Mouse (Mus musculus) E14TG2a.4 (cell line): ENCODE data around the gene Gba.

Source experiments
- H3K27me3 ChIP-seq: 2 replicates; pipeline ENCODE4 v1.6.1; 2014; ENCODE audit warnings: low read length, control low read depth; ENCODE audit not compliant: insufficient read depth
- H3K36me3 ChIP-seq: 2 replicates; pipeline ENCODE4 v1.6.1; 2014; ENCODE audit warnings: low read length, control low read depth; ENCODE audit not compliant: insufficient read depth
- H3K4me1 ChIP-seq: replicated peaks from 2 replicates; pipeline ENCODE4 v1.6.1; 2014; ENCODE audit warnings: low read depth, low read length, control low read depth
- H3K4me3 ChIP-seq: replicated peaks from 2 replicates; pipeline ENCODE4 v1.5.1; 2014; ENCODE audit warnings: mild to moderate bottlenecking, low read length
- H3K9me3 ChIP-seq: 2 replicates; pipeline ENCODE4 v1.6.1; 2014; ENCODE audit warnings: low read length, control low read depth
- CTCF ChIP-seq: conservative IDR thresholded peaks from 2 replicates; pipeline ENCODE4 v1.5.1; 2014; ENCODE audit warnings: low read length
- NANOG ChIP-seq: IDR thresholded peaks from 2 replicates; pipeline ENCODE4 v1.6.1; 2014; ENCODE audit warnings: borderline replicate concordance, low read length, mixed read lengths
- POU5F1 ChIP-seq: IDR thresholded peaks from 2 replicates; pipeline ENCODE4 v1.6.1; 2014; ENCODE audit warnings: low read length, borderline replicate concordance

Gba gene

DNA sequence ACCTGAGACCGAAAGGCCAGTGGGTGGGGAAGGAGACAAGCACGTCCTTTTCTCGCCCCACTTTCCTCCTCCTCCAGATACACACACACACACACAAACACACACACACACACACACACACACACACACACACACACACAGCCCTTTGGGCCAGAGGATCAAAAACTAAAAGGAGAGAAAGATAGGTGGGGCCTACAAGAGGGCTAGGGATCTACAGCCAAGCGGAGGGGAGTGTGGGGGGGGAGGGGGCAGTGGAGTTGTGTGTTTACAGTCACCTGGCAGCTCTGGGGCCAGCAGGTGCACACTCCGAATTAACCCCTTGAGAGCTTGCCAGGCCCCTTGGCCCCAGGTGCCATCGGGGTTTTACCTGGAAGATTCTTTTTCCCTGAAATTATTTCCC is 29.9 kb downstream of the Gba start:
- no peaks in the 10 kb centered on the region for H3K36me3 ChIP-seq
- peaks cover 51% of the 10 kb centered on the region for H3K27me3 ChIP-seq
- TF ChIP-seq CTCF: no peak
- no peak for TF ChIP-seq NANOG
- no peak for TF ChIP-seq POU5F1
- no peaks in the 10 kb centered on the region for H3K9me3 ChIP-seq
- H3K4me3 ChIP-seq: no peak overlapping the region
- peaks cover 83% of the 10 kb centered on the region for H3K4me1 ChIP-seq

GRCm38 (mm10) chr3:89233562-89234110 is 30.9 kb downstream of the Gba start:
- no peaks in the 10 kb centered on the region for H3K9me3 ChIP-seq
- no peak overlapping the region for H3K4me3 ChIP-seq
- TF ChIP-seq POU5F1 (no peak), NANOG (no peak), CTCF (no peak)
- peaks cover 87% of the 10 kb centered on the region for H3K4me1 ChIP-seq
- peaks cover 61% of the 10 kb centered on the region for H3K27me3 ChIP-seq
- H3K36me3 ChIP-seq: no peaks in the 10 kb centered on the region

DNA sequence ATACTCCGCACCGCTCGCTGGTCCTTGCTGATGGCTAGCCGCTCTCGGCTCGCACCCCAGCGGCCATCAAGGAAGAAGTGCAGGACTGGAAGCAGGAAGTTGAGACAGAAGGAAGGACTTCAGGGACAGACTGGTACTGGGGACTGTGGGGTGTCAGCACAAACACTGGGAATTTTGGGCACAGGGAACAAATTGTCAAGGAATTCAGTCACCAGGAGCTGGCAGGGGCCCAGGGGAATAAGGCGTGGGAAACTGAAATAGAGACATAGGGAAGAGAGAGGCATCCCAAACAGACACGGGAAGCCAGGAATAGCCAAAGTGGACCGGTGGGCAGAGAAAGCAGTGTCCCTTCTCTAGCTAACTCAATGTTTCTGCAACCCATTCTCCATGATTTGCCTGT is 33.8 kb downstream of the Gba start:
- no peak for TF ChIP-seq CTCF
- no peak for TF ChIP-seq POU5F1
- TF ChIP-seq NANOG: no peak
- Histone ChIP-seq H3K27me3 (peaks cover 64% of the 10 kb centered on the region), H3K9me3 (no peaks in the 10 kb centered on the region), H3K4me1 (peaks cover 73% of the 10 kb centered on the region), H3K36me3 (no peaks in the 10 kb centered on the region), H3K4me3 (peak overlapping the region; percentile 20; the same call in 1 of the 2 replicates)

- no peaks in the 10 kb centered on the region for H3K9me3 ChIP-seq
- peak overlapping the region; percentile 60 for H3K4me3 ChIP-seq
- peaks cover 66% of the 10 kb centered on the region for H3K27me3 ChIP-seq
- H3K36me3 ChIP-seq: no peaks in the 10 kb centered on the region; the same call in 1 of the 2 replicates
- TF ChIP-seq POU5F1: no peak
- no peak for TF ChIP-seq CTCF
- no peak for TF ChIP-seq NANOG
- H3K4me1 ChIP-seq: peaks cover 62% of the 10 kb centered on the region
Observed at GRCm38 (mm10) chr3:89237682-89238081, 35.0 kb downstream of the Gba start.

DNA sequence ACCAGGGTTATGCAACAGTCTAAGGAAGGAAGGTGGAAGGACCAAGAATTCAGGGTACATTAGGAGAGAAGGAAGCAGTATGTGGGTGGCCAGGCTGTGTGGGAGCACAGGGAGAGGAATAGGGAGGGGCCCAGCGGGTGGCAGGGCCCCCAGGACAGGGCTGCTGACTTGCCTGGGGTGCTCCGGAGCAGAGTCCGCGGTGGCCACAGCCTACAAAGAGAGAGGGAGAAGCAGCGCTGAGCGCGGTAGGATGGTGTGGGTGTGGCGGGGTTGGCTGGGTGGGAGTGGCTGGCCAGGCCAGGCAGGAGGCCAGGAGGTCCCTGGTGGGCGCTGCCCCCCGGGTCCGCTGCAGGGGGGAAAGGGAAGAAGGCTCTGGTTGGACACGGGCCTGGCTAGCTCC is 35.8 kb downstream of the Gba start:
- Histone ChIP-seq H3K4me1 (peaks cover 58% of the 10 kb centered on the region), H3K27me3 (peaks cover 66% of the 10 kb centered on the region), H3K36me3 (no peaks in the 10 kb centered on the region; the same call in 1 of the 2 replicates), H3K4me3 (peak overlapping the region; percentile 60), H3K9me3 (no peaks in the 10 kb centered on the region)
- TF ChIP-seq NANOG (no peak), POU5F1 (no peak), CTCF (no peak)

GRCm38 (mm10) chr3:89242331-89242895 is 39.7 kb downstream of the Gba start:
- TF ChIP-seq CTCF (peak; percentile 69), POU5F1 (no peak), NANOG (no peak)
- Histone ChIP-seq H3K4me3 (no peak overlapping the region), H3K9me3 (no peaks in the 10 kb centered on the region), H3K36me3 (peaks cover under 1% of the 10 kb centered on the region; the same call in 1 of the 2 replicates), H3K4me1 (peaks cover 57% of the 10 kb centered on the region), H3K27me3 (peaks cover 61% of the 10 kb centered on the region)

DNA sequence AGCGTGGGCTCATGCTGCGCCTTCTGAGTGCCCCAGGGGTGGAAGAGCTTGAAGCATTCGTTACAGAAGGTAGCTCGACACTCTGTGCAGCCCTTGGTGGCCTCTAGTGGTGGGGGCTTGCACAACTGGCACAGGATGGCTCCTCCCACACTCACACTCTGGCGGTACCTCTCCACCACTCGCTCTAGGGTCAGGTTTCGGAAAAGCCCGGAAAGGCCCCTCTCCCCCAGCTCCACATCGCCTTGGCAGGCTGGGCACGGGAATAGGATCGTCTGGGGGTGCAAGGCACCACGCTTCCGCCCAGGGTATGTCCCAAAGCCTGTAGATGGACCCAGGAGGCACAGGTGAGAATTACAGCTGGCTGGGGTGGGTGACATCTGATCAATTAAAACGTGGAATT is 40.9 kb downstream of the Gba start:
- no peaks in the 10 kb centered on the region for H3K9me3 ChIP-seq
- peaks cover 56% of the 10 kb centered on the region for H3K4me1 ChIP-seq
- H3K4me3 ChIP-seq: peak overlapping the region; percentile 65
- H3K36me3 ChIP-seq: peaks cover 13% of the 10 kb centered on the region
- peaks cover 49% of the 10 kb centered on the region for H3K27me3 ChIP-seq
- TF ChIP-seq NANOG: no peak
- TF ChIP-seq CTCF: no peak; the same call in none of the 2 replicates
- no peak for TF ChIP-seq POU5F1

GRCm38 (mm10) chr3:89244158-89244981 is 41.6 kb downstream of the Gba start:
- H3K4me1 ChIP-seq: peaks cover 52% of the 10 kb centered on the region
- peaks cover 20% of the 10 kb centered on the region for H3K36me3 ChIP-seq
- H3K4me3 ChIP-seq: peak overlapping the region; percentile 65
- TF ChIP-seq CTCF (no peak), POU5F1 (no peak), NANOG (no peak)
- H3K27me3 ChIP-seq: peaks cover 42% of the 10 kb centered on the region
- no peaks in the 10 kb centered on the region for H3K9me3 ChIP-seq
